Mouse (Mus musculus) C2C12 (cell line): ENCODE results near the gene Clasrp.

ENCODE experiments used
- CTCF ChIP-seq: IDR thresholded peaks from one replicate; pipeline ENCODE4 v1.5.1; 2011; ENCODE audit not compliant: control insufficient read depth, insufficient read depth, insufficient read length
- FOSL1 ChIP-seq: IDR thresholded peaks from one replicate; pipeline ENCODE4 v1.8.0; 2011; ENCODE audit warnings: mild to moderate bottlenecking, low read length; ENCODE audit not compliant: poor library complexity, insufficient read depth, severe bottlenecking
- MAX ChIP-seq: IDR thresholded peaks from one replicate; pipeline ENCODE4 v1.6.1; 2011; ENCODE audit warnings: mild to moderate bottlenecking, control low read depth
- MYOD1 ChIP-seq: IDR thresholded peaks from one replicate; pipeline ENCODE4 v1.6.1; 2011; ENCODE audit warnings: low read depth; ENCODE audit not compliant: control insufficient read depth, insufficient read length
- MYOG ChIP-seq: IDR thresholded peaks from one replicate; pipeline ENCODE4 v1.6.1; 2011; ENCODE audit not compliant: control insufficient read depth, insufficient read length; ENCODE audit errors: extremely low read depth
- USF1 ChIP-seq: IDR thresholded peaks from one replicate; pipeline ENCODE4 v1.6.1; 2011; ENCODE audit warnings: low read depth, mild to moderate bottlenecking, control low read depth, moderate library complexity

DNA sequence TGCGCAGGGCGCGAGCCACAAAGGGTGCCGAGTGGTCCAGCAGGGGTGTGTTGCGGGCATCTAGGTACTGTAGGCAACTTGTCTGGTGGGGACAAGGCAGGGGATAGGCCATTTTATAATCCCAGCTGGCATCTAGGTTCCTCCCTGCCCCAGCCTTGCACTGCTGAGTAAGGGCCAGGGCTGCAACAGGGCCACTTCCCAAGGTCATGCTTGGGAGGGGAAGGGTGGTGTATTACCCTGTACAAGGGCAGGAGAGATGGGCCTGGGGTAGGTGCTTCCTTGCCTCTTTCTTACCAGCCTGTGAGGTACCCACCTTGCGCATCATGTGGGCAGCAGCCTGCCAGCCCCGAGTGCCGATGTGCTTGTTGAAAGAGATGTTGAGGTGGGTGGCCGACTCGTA lies 69.6 kb downstream of the Clasrp start:
- no peak for TF ChIP-seq CTCF
- no peak for TF ChIP-seq MAX
- no peak for TF ChIP-seq USF1
- TF ChIP-seq MYOG: no peak
- TF ChIP-seq MYOD1: no peak
- TF ChIP-seq FOSL1: no peak
